Mouse (Mus musculus) hematopoietic stem cell, adult 5-6 weeks (primary cell): ENCODE measurements around the gene Ppp1r11. TPM values are rescaled to one million over a fixed set of nuclear protein-coding genes. Genes with fewer than 3 reads are reported as not detected.
A peak's percentile ranks its signal among the peaks of the same experiment; 100 is the strongest.
"Not testable (repeated sequence)": the region's sequence is repeated elsewhere in the genome, so short reads cannot be mapped to it uniquely, and the experiment has no call there.

Experiments
- ATAC-seq, 2 experiments: fragments of 125-278 bp in 1 of 2; replicated peaks in 1 of 2; 2 replicates each; pipeline ENCODE4 v1.8.0; 2016 to 2017; ENCODE audit warnings: inconsistent platforms in 2 of 2, mild to moderate bottlenecking in 2 of 2, moderate number of reproducible peaks in 2 of 2, low read depth in 1 of 2, moderate TSS enrichment in 1 of 2; ENCODE audit not compliant: low FRiP score in 2 of 2, poor library complexity in 2 of 2, severe bottlenecking in 2 of 2, insufficient read depth in 1 of 2, low TSS enrichment in 1 of 2
- total RNA-seq: library from RNA; stranded (forward); fragments of 172-1452, 232-1000 nt; gene quantifications from 2 replicates; pipeline ENCODE4 v1.2.3, GENCODE M21; 2017

Gene Ppp1r11
- total RNA-seq, result 37.8 and 55.1 TPM in 2 replicates

DNA sequence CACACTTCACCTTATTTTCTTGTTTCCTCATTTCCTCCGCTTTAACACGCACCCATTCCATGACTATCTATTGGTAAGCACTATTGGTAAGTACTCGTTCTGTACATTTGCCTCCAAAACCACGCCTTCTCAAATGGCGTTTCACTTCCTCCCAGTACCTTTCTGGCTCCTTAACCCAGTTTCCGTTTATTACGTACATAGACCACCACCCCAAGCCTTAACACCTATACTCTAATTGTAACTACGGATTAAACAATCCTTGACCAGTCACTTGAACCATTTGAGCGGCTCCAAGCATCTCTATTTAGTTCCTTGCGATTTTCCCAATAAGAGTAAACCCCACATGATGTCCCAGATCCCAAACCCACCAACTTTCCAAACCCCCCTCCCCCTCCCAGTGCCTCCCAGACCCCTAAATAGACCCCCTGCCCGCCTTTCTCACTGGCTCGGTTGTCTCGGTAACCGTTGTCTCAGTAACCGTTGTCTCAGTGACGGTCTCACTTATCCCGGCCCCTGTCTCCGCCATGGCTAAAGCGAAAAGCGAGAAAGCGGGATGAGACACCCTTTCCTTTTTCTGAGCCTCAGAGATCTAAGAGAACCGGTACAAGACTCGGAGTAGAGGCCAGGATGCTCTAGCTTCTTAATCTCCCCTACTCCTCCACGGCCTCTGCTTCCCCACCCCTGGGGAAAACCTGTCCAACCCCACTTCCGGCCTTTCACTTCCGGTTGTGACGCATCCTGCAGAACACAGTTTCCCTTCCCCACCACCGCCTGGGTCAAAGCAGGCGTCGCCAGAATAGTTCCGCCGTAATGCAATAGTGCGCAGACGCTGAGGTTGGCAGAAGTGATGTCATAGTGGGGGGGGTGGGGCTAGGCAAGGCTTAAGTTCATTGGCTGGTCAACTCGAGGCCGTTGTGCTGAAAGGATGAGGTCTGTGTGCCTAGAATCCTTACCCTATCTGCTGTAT, at the start of gene Ppp1r11:
Gene Ppp1r11 (minus strand): TSS at position 761 of the 967 bp plus-strand sequence.
- ATAC-seq, result peak; percentile 93 to 95

DNA sequence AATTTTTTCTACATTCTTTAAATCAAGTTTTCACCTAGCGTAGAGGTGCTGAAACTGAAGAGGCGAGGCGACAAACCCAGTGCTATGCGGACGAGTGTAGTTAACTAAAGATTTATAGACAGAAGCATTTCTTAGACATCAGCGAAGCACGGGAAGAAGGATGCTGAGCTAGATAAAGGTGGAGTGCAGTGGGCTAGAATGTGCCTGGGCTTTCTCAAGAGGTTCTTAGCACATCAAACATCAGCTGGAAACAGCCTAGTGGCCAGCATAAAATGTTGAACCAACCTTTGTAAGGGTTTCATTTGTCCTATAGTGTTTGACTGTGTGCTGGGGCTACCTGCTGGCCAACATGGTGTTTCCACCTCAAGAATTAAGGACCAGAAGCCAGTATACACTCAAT, 49.3 kb upstream of the Ppp1r11 start, which contains the start of gene Zfp57:
Gene Zfp57 (plus strand): TSS at position 301 of the 400 bp plus-strand sequence.
- no peak for ATAC-seq

DNA sequence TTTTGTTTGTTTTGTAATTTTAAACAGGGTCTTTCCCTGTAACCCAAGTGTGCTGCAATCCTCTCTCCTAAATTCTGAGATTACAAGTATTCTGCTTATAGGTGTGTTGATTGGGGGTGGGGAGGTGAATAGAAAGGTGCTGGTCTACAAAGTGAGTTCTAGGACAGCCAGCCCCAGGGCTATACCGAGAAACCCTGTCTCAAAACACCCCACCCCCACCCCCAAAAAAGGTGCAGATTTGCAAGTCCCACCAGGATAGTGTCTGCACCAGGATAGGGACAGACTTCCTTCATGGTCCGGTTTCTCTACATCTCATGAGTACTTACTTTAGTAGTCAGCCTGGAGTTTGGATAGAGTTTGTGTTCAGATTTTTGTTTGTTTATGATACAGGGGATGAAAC, 46.9 kb upstream of the Ppp1r11 start:
- ATAC-seq, result no peak

DNA sequence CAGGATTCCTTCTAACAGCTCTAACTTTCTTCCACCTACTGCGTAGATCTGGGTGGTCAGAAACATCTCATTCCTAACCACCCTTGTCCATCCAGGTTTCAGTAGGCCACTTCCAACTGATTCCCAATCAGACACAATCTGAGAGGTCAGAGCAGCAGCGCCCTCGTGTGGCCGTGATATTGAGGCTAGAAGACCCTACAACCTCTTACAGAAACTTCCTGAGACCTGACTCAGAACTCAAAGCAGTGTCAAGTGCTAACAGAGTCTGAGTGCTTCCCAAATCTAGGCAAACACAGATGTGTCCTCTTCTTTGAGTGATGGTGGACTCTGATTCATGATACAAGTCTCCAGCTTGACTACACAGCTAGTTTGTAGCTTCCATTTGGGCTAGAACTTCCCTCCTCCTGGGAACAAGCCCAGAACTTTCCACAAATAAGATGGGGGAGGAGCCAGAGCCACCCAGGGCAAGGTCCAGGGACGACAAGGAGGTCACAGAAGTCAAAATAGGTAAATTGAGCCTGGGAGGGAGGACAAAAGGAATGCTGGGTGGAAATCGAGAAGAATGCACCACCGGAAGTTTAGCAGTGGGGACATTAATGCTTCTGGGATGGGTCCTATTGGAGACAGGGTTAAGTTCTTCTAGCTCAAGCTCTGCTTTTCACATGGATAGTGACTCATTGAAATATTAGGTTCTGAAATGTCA, 45.6 kb upstream of the Ppp1r11 start:
- ATAC-seq, result peak; percentile 30 to 46; a peak in 1 of 4 replicates

DNA sequence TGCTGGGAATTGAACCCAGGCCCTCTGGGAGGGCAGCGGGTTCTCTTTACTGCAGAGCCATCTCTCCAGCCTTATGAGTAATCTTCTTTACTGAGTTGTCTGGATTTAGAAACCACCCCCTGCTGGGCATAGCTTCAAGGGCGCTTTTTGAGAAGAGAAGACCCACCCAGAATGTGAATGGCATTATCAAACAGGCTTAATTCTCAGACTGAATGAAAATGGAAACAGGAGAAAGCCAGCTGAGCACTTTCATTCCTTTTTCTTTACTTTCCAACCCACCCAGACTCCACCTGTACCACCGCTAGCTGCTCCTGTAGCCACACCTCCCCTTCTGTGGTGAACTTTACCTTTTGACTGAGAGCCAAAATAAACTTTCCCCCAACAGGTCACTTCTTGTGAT, 43.9 kb upstream of the Ppp1r11 start:
- ATAC-seq, result no peak

DNA sequence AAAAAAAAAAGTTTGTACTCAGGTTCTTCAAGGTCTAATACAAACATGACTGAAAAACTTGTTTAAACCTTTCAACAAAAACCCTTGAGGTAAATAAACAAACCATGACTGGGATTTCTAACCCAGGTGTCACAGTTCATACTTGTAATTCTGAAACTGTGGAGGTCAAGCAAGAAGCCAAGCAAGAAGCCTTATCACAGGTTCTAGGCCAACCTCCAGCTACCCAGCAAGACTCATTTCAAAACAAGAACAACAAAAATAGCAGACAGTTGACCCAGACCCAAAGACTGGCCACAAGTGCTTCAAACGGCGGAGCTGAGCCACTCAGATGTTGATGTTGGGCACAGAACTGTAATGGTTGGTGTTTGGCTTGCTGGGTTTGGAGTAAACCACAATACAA, 43.0 kb upstream of the Ppp1r11 start:
- no peak for ATAC-seq

DNA sequence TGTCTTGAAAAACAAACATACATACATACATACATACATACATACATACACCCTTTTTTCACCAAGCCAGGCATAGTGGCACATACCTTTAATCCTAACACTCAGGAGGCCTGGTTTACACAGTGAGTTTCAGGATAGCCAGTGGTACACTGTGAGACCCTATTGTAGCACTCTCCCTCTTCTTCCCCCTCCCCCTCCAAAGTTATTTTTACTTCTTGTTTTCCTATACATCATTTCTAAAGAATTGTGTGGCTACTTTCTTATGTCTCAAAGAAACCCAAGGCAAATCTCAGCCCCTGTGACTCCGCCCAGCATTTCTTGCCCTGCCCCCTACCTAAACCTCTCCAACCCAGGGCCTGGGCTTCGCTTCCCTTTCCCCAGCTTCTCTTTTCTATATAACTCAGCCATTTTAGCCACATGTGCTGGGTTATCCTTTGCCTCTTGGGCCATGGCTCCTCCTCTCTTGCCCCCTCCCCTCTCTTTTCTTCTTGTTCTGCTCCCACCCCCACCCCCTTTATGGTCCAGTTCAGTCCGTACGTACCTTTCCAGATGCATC, 42.3 kb upstream of the Ppp1r11 start:
- no peak for ATAC-seq

DNA sequence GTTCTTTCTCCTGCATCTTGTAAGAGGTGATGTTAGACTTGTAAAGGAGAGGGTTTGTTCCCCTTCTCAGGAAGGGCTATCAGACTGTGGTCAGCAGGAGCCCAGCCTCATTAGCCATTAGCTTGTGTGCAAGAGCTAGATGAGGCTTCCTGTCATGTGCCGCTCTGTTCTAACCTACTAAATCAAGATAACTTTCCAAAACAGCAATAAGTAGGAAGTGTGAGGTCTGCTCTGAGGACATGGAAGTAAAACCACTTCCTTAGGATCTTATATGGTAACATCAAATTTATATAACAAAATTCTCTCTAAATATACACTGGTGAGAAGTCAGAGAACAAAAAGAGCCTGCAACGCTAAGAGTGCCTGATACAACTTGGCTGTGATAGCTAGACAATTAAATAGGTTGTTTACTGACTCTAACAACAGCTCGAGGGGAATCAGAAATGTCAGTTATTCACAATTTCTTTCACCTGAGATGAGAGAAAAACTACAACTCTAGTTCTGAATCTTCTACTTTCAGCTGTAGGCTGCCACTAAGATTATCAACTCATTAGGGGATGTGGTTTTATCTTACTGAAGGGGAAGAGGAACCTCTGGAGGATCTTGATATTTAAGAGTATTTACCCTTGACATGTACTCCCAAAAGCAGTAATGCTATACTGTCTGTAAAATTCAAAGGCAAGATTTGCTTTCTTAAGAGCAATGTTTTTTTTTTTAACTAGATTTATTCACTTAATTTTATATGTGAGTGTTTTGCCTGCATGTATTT, 41.0 kb upstream of the Ppp1r11 start:
- ATAC-seq, result peak; percentile 71 to 74

DNA sequence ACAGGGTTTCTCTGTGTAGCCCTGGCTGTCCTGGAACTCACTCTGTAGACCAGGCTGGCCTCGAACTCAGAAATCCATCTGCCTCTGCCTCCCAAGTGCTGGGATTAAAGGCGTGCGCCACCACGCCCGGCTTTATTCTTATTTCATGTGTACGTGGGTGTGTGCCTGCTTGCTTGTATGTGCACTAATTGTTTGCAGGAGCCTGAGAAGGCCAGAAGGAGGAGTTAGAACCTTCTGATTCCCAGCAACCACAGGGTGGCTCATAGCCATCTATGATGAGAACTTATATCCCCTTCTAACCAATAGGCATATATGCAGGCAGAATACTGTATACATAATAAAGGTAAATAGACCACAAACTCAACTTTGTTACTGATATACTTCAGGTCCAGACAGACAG, 39.1 kb upstream of the Ppp1r11 start:
- not testable (repeated sequence) for ATAC-seq

DNA sequence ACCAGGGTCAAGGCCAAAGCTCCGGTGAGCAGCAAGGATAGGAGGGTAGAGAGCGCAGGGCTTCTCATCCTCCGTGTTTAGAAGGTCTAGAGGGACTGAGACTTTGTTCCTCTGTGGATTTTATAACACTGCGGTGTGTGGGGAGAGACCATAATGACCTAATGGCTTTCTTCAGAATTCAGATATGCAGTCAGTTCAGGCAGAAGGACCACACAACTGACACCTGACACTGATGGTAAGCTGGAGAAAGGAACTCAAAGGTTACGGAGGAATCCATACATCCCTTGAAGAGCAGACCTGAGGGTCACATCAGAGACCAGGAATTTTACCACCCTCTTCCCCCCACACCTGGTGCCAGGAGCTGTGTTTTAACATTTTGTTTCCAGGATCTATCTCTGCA, 37.9 kb upstream of the Ppp1r11 start, which contains the start of gene H2-M5:
Gene H2-M5 (minus strand): TSS at position 101 of the 400 bp plus-strand sequence.
- no peak for ATAC-seq

DNA sequence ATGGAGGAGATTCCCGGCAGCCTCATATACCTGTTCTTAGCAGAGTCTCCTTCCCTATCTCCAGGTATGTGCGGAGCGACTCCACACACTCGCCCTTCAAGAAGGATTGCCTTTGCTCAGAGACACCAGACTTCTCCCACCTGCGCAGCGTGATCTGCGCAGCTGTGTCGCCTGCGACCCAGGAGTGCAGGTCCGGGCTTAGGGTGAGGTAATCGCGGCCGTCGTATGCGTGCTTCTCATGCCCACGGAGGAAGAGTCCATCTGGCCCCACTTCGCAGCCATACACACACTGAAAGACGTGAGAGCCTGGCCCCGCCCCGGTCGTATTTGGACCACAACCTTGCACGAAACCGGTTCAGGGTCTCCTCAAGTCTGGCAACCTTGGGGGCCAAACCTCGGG, 36.9 kb upstream of the Ppp1r11 start:
- ATAC-seq, result peak in 1 of 2 experiments; percentile 30; a peak in 1 of 4 replicates

DNA sequence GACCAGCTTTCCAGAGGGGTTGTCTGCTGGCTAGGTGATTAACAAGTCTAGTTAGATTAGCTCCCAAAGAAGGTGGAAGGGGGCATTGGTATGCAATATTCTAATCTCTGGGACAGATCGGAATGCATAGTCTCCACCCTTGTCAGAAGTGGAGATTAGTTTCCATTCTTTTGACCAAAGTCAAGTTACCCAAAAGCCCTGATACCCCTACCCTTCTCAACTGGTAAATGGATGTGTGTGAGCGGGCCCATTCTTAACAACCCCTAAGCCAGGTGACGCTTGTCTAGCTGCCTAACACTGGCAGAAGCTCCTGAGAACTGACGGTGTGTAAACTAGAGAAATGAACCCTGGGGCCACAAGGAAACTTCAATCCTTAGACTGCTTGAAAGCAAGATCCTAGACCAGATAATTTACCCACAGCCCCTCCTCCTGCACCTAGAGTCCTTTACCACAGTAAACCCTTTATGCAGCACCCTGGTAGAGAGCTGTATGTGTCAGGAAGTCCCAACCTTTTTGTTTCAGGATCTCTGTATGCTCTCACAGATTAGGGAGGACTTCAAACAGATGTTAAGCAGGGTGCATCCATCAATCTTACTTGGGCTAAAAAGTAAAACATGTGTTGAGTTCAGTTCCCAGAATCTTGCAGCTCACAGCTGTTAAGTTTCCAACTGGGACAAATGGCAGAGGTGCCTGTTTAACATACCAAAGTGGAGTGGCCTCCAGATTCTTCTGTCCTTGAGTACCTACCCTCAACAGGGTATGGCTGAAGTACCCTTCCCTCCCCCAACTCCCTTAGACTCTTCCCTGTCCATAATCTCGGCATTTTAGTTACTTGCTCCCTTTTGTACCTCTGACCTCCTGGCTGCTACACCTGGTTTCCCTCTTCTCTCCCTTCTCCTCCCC, 31.0 kb upstream of the Ppp1r11 start:
- peak; percentile 13 to 29; a peak in 1 of 4 replicates for ATAC-seq

DNA sequence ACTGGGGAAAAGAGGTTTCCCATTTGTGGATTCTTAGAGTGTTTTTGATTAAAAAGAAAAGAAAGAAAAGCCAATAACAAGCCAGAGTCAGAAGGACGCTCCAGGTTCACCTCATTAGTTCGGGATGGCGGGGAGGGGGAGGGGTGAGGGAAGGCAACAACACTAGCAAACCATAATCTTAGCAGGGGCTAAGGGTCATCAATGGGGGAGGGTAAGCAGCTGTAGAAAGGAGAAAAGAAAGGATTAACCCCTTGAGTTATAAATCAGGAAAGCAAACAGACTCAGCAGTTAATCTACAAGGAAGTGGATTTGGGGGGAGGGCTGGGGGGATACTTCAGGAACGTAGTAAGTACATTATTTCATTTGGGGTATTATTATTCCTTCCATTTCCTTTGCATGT, 30.3 kb upstream of the Ppp1r11 start:
- no peak for ATAC-seq

DNA sequence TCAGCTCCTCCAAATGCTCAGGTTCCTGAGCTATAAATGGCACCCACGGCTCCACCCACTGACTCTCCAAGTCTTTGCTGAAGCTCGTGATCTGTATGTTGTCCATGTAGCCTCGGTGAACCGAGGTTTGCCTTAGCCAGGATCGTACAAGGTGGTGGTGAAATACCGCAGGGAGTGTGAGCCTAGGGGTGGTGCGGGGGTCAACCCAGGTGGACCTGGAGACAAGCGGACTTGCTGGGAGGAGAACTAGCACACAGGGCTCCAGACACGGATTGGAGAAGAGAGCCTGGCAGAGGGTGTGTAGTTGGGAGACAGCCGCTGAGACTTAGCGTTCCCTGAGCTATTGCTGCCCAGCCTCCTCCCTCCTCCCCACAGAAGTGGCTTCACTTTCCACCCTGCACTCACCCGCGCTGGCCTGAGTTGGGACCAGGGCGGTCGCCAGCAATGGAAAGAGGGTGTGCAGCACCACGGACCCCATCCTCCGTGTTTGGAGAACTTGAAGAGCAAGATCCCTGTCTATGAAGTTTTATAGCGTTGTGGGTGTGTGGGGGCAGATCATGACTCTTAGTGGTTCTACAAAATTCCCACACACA, 29.8 kb upstream of the Ppp1r11 start, which contains the start of gene 2410137M14Rik:
Gene 2410137M14Rik (minus strand): TSS at position 17 of the 593 bp plus-strand sequence.
- ATAC-seq, result peak; percentile 29 to 41; a peak in 1 of 4 replicates

DNA sequence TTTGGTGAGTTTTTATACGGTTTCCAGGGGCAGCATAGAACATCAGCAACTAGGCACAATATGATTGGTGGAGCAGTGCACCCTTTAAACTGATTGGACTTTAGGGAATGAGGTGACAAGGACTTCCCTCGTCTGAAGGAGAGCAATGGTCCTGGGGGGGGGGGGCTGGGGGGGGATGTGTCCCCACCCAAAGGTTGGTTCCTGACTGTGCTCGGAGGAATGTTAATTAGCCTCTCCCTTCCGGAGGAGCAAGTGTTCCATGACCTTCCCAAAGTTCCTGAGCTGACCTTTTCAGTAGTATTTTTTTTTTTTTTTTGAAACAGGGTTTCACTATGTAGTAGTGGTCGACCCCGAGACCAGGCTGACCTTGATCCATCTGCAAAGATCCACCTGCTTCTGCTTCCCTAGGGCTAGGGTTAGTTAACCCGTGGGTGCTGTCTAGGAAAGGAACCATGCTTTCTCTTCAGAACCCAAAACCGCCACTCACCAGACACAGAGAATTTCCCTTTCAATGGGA, 21.8 kb upstream of the Ppp1r11 start:
- no peak for ATAC-seq

DNA sequence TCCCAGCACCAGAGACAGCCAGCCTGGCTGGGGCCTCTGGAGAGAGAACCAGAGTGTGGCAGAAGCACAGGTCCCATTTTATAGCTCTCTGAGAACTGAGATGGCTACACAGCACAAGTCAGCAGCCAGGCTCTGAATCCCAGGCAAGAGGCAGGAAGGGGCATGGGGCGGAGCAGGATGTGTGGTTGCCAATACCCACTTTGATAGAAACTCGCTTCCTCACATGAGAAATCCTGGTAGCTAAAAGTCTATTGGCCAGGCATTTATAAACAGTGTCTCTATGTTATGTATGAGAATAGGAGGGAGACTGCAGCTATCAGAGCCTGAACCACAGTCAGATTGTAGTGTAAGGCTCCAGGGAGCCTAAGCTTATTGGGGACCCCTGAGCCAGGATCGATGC, 21.2 kb upstream of the Ppp1r11 start:
- peak; percentile 37 to 53; a peak in 3 of 4 replicates for ATAC-seq
